Mouse (Mus musculus): Measurements from ENCODE around the gene Kcnab3.

DNA sequence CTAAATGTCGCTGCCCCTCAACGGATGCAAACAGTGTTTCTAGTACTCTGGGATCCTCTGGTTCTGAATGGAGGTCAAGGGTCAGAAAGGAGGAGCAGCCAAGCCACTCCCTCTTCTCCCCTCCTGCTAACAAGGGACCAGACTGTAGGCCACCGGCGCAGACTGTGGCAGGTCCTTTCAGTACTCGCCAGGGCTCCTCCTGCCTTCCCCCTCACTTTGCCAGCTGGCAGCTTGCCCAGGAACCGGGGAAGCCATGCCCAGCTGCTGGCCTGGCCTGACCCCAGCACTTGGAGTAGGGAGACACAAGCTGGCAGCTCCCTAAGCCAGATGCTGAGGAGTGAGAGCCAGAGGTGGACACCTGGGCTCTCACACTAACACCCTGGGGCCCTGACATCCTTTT is 38.9 kb downstream of the Kcnab3 start:
- TF ChIP-seq CTCF (IDR thresholded peaks at IDR 0.05; ENCODE audit: control insufficient read depth, insufficient read depth, insufficient read length) (no peak), USF1 (IDR thresholded peaks at IDR 0.05; ENCODE audit: low read depth) (no peak), MAX (IDR thresholded peaks at IDR 0.05) (peak; percentile 33), CEBPB (IDR thresholded peaks at IDR 0.05; ENCODE audit: low read depth) (no peak), MYOD1 (IDR thresholded peaks at IDR 0.05; ENCODE audit: control insufficient read depth, insufficient read length, low read depth) (no peak), MYOG (IDR thresholded peaks at IDR 0.05; ENCODE audit: control insufficient read depth, extremely low read depth, insufficient read length) (no peak), FOSL1 (IDR thresholded peaks at IDR 0.05; ENCODE audit: insufficient read depth, low read length, poor library complexity, severe bottlenecking) (no peak)
